Mouse (Mus musculus): ENCODE results near the gene Cd79a. TPM values are rescaled to one million over a fixed set of nuclear protein-coding genes. Genes with fewer than 3 reads are reported as not detected.
"Not testable (repeated sequence)": the region's sequence is repeated elsewhere in the genome, so short reads cannot be mapped to it uniquely, and the experiment has no call there.

Gene Cd79a
- total RNA-seq, 4 experiments from 2014 or later = 0.35 to 2.1 (median 0.66) TPM

GRCm38 (mm10) chr7:24885468-24886307, 11.5 kb upstream of the Cd79a start:
- no peak for DNase-seq (ENCODE audit: low spot score)

- DNase-seq (ENCODE audit: low spot score) = no peak
Observed at GRCm38 (mm10) chr7:24886308-24886633, 10.9 kb upstream of the Cd79a start.

DNA sequence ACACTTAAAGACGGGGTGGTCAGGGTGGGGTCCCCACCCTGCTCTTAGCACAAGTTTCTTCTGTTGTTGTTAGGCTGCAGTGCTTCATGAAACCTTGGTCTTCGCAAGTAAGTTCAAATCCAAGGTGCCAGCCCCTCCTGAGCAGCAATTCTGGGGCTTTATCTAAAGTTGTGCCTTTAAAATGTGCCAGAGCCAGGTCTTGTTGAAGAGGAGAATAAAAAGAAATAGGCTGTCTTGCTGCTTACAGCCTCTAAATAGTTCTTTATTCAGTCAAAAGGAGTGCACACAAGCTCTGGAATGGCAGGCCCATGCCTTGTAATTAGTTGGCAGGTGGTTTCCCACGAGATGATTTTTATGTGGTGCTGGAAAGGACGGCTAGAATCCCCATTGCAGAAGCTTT, 10.1 kb upstream of the Cd79a start:
- no peak for DNase-seq (ENCODE audit: low spot score)

GRCm38 (mm10) chr7:24889431-24890220, 7.6 kb upstream of the Cd79a start:
- DNase-seq (ENCODE audit: low spot score) = no peak

GRCm38 (mm10) chr7:24890281-24891216, 6.6 kb upstream of the Cd79a start:
- peak; percentile 65 for DNase-seq (ENCODE audit: low spot score)

DNA sequence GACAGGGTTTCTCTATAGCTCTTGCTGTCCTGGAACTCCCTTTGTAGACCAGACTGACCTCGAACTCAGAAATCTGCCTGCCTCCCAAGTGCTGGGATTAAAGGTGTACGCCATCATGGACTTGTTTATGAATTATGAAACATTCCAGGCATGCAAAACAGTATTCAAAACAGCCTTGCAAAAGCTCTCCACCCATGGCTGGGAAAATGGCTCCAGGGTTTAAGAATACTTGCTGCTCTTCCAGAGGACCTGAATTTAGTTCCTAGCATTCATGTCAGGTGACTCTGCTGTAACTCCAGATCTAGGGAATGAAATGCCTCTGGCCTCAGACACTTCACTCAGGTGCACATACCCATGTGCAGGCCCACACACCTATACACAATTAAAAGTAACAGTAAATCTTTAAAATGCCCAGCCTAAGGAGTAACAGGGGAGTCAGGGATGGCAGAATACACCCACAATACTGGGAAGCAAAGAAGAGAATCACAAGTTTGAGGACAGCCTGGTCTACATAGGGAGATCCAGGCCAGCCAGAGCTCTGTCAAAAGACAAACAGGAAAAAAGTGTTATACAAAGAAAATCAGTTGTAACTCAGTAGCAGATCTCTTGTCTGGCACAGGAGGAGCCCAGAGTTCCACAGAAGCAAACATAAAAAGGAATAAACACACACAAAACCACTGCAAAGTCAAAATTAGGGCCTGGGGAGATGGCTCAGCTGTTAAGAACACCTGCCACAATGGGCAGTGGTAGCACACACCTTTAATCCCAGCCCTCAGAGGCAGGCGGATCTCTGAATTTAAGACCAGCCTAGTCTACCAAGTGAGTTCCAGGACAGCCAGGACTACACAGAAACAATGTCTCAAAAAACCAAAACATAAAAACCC, 5.7 kb upstream of the Cd79a start:
- DNase-seq (ENCODE audit: low spot score) = no peak

DNA sequence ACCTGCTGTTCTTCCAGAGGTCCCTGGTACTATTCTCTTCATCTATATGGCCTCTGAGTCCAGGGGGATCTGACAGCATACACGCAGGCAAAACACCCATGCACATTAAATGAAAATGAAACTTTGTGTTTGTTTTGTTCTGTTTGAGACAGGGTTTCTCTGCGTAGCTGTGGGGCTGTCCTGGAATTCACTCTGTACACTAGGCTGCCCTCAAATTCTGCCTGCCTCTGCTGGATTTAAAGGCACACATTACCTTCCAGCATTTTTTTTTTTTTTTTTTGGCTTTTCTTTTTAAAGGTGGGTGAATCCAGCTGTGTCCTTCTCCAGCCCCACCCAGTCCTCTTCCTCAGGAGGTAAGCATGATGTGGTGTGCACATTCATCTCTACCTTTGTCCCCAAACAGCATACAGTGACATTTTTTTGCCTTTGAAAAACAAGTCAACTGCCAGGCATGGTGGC, 5.0 kb upstream of the Cd79a start:
- DNase-seq (ENCODE audit: low spot score) = no peak

- not testable (repeated sequence) for DNase-seq (ENCODE audit: low spot score)
Observed at GRCm38 (mm10) chr7:24895749-24896148, 1.4 kb upstream of the Cd79a start.

DNA sequence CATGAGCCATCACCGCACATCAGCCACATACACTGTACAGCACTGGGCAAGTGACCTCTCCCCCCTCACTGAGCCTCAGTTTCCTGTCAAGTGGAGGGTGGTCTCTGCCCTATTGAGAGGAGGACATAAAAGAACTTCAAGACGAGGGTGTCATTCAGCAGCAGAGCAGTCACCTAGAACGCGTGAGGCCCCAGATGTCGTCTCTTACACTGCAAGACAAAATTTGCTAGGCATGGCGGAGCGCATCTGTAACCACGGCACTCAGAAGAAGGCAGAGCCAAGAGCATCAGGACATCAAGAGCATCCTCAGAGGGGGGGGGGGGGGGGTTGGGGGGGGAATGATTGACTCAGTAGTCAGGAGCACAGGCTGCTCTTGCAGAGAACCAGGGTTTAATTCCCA, 912 bp upstream of the Cd79a start:
- no peak for DNase-seq (ENCODE audit: low spot score)

DNA sequence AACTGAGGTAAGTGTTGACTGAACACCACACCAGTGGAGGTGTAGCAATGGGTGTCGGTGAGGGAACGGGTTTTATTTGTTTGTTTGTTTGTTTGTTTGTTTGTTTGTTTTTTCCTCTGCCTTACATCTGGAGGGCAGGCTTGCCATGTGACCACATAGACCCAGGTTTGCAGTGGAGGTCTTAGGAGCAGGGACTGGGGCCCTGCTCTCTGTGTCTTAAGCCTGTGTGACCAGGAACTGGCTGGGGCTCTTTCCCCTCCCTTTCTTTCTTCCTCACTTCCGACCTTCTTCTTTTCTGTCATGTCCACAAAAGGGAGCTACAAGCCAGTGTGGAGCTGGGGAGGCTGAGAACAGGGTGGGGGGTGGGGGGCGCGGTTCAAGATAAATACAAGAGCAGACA, 778 bp downstream of the Cd79a start:
- no peak for DNase-seq (ENCODE audit: low spot score)

DNA sequence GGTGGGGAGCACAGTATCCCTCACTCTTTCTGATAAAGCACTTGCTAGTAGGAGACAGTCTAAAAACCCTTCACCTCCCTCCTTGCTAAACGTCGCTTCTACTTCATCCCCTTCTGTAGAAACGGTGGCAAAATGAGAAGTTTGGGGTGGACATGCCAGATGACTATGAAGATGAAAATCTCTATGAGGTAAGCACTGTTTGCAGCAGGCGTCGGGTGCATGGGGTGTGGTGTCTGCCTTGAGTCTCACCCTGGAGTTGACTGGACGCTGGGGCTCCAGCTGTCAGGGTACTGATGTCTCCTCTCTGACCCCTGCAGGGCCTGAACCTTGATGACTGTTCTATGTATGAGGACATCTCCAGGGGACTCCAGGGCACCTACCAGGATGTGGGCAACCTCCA, 3.9 kb downstream of the Cd79a start:
- no peak for DNase-seq (ENCODE audit: low spot score)

GRCm38 (mm10) chr7:24901842-24902241, 4.7 kb downstream of the Cd79a start:
- DNase-seq (ENCODE audit: low spot score) = no peak

- DNase-seq (ENCODE audit: low spot score) = no peak
Observed at GRCm38 (mm10) chr7:24902264-24902629, 5.1 kb downstream of the Cd79a start.

DNA sequence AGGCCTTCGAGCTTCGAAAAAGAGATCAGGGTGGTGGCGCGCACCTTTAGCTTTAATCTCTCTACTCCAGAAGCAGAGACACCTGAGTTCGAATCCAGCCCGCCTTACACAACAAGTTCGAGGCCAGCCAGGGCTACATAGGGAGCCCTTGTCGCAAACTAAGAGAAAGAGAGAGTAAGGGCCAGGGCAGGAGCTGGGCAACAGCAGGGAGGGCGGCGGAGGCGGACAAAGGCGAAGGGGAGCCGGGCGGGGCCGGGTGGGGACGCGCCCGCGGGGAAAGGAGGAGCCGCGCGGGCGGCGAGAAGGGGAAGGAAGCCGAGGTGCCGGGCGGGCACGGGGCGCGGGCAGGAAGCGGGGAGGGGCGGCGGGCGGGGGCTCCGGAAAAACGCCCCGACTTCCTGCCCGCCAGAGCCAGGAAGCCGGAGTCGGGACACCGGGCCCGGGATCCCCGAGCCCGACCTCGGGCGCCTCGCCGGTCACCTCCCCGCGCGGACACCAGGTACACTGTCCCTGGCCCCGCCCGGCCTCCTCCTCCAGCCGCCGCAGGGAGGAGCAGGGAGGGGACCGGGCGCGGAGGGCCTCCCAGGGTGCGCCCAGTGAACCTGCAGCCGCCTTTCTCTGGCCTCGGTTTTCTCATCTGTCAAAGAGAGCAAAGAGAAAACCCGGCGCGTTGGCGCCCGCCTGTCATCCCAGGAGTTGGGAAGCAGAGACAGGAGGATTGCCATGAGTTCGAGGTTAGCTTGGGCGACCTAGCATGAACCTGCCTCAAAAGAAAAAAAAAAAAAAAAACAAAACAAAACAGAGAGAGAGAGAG, 5.7 kb downstream of the Cd79a start, which contains the start of gene Arhgef1:
Gene Arhgef1, plus strand, starts transcription at position 283 of the 814 bp plus-strand sequence.
- DNase-seq (ENCODE audit: low spot score) = peak; percentile 59

GRCm38 (mm10) chr7:24903444-24903825, 6.3 kb downstream of the Cd79a start:
- no peak for DNase-seq (ENCODE audit: low spot score)

GRCm38 (mm10) chr7:24904070-24904483, 6.9 kb downstream of the Cd79a start:
- peak; percentile 97 for DNase-seq (ENCODE audit: low spot score)

DNA sequence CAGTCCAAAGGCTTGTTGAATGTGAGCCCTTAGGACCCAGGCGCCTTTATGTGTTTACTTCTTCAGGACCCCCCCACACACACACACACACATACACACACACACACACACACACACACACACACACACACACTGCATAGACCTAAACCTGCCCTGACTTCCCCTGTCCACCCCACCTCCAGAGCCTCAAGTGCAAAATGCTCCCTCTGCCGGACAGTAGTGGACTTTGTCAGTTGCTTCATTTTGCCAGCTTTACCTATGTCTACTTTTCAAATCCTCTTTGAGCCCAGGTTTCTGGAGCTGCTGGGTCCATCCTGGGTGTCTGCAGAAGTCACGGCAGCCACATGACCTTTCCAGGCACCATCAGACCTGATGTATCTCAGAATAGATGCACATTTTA, 7.8 kb downstream of the Cd79a start:
- DNase-seq (ENCODE audit: low spot score) = no peak

GRCm38 (mm10) chr7:24906551-24906950, 9.4 kb downstream of the Cd79a start:
- DNase-seq (ENCODE audit: low spot score) = no peak

GRCm38 (mm10) chr7:24907211-24907748, 10.1 kb downstream of the Cd79a start:
- no peak for DNase-seq (ENCODE audit: low spot score)

DNA sequence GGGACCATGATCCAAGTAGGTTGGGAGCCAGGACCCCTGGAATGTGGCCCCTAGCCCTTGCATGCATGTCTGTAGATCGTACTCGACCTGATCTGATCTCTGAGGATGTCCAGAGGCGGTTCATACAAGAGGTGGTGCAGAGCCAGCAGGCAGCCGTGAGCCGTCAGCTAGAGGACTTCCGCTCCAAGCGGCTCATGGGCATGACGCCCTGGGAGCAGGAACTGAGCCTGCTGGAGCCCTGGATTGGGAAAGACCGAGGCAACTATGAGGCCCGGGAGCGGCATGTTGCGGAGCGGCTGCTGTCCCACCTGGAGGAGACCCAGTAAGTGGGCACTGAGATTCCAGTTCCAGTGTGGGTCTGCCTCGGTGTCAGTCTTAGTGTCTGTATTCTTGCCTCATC, 15.3 kb downstream of the Cd79a start:
- no peak for DNase-seq (ENCODE audit: low spot score)

Data from heart, adult 8-10 months (tissue).